Mouse (Mus musculus) heart, embryonic 16.5 days (tissue): ENCODE data around the gene Dhx34. TPM values are rescaled to one million over a fixed set of nuclear protein-coding genes. Genes with fewer than 3 reads are reported as not detected.

Experiments used
- ATAC-seq: fragments of 200-750 bp; cut with Nextera tagmentation; replicated peaks from 2 replicates; pipeline ENCODE4 v1.8.0; 2017; ENCODE audit warnings: moderate number of reproducible peaks; ENCODE audit not compliant: insufficient read depth, low FRiP score; ENCODE audit errors: extremely low read depth
- H3K27ac ChIP-seq: fragments of 300-500 bp; sonication (generic); 2 replicates; pipeline ENCODE4 v1.5.1; 2014; ENCODE audit warnings: mild to moderate bottlenecking, low read length, control low read depth, moderate library complexity
- H3K27me3 ChIP-seq: fragments of 300-500 bp; sonication (generic); 2 replicates; pipeline ENCODE4 v1.6.1; 2014; ENCODE audit warnings: low read length, mixed read lengths; ENCODE audit not compliant: control insufficient read depth, insufficient read depth
- H3K36me3 ChIP-seq: fragments of 300-500 bp; sonication (generic); 2 replicates; pipeline ENCODE4 v1.6.1; 2014; ENCODE audit not compliant: control insufficient read depth, insufficient read depth
- H3K4me1 ChIP-seq: fragments of 300-500 bp; sonication (generic); 2 replicates; pipeline ENCODE4 v1.6.1; 2014; ENCODE audit warnings: low read length, mixed read lengths; ENCODE audit not compliant: control insufficient read depth, insufficient read depth
- H3K4me2 ChIP-seq: fragments of 300-500 bp; sonication (generic); 2 replicates; pipeline ENCODE4 v1.6.1; 2014; ENCODE audit warnings: low read depth, mild to moderate bottlenecking, control low read depth, low read length
- H3K4me3 ChIP-seq: fragments of 300-500 bp; sonication (generic); 2 replicates; pipeline ENCODE4 v1.5.1; 2014; ENCODE audit warnings: mild to moderate bottlenecking, control low read depth, low read length
- H3K9ac ChIP-seq: fragments of 300-500 bp; sonication (generic); 2 replicates; pipeline ENCODE4 v1.6.1; 2014; ENCODE audit warnings: low read length, control low read depth
- H3K9me3 ChIP-seq: fragments of 300-500 bp; sonication (generic); replicated peaks from 2 replicates; pipeline ENCODE4 v1.6.1; 2016; ENCODE audit warnings: low read length; ENCODE audit not compliant: control insufficient read depth
- WGBS: fragments of 180-500 bp; shearing (Covaris S2); extraction: QIAGEN DNeasy Blood & Tissue Kit; methylation state at CpG from one replicate; pipeline ENCODE4 v1.1.7; 2014; 5-methylcytosine and 5-hydroxymethylcytosine counted together
- polyA plus RNA-seq: library from polyadenylated mRNA; unstranded; fragments of >200 nt; fragmentation: Nextera tagmentation; extraction: Ambion mirVana; gene quantifications from 2 replicates; pipeline ENCODE4 v1.2.1, GENCODE M21; 2015

Dhx34 gene
- polyA plus RNA-seq, 1 experiment from 2014 or later, result 10.8 TPM

DNA sequence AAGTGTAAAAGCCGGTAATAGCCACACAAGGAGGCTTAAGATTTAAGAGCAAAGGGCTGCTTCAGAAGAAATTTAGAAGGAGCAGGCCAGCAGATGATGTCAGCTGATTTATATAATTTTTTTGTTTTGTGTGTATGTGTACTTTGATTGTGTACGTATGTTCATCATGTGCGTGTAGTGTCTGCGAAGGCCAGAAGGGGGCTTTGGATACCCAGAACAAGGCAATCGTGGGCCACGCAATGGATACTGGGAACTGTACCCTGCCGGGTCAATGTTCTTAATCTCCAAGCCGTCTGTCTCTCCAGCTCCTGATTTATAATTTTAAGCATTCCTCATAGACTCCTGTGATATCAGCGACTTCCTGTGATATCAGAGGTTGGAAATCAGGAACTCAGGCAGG is 60.5 kb downstream of the Dhx34 start:
- ATAC-seq, result no peak
- Histone ChIP-seq H3K27me3 (peaks cover 12% of the 10 kb centered on the region), H3K4me1 (peaks cover 3% of the 10 kb centered on the region), H3K4me2 (no peak overlapping the region), H3K27ac (no peak overlapping the region), H3K9me3 (no peaks in the 10 kb centered on the region), H3K36me3 (no peaks in the 10 kb centered on the region), H3K4me3 (no peak overlapping the region), H3K9ac (no peak overlapping the region)
- 86% methylated on average over 9 of the region's 9 CpGs for WGBS

- Histone ChIP-seq H3K27me3 (peaks cover 12% of the 10 kb centered on the region), H3K36me3 (no peaks in the 10 kb centered on the region), H3K27ac (no peak overlapping the region), H3K9ac (no peak overlapping the region), H3K4me1 (peaks cover 6% of the 10 kb centered on the region), H3K4me3 (no peak overlapping the region), H3K4me2 (no peak overlapping the region), H3K9me3 (no peaks in the 10 kb centered on the region)
- WGBS, result 49% methylated on average over 3 of the region's 3 CpGs
- no peak for ATAC-seq
These were observed 61.1 kb downstream of the Dhx34 start for GRCm38 (mm10) chr7:16160702-16161101.

- Histone ChIP-seq H3K36me3 (no peaks in the 10 kb centered on the region), H3K4me2 (peak overlapping the region; percentile 28), H3K27me3 (peaks cover 10% of the 10 kb centered on the region), H3K4me1 (peaks cover 14% of the 10 kb centered on the region), H3K4me3 (no peak overlapping the region), H3K9me3 (no peaks in the 10 kb centered on the region), H3K9ac (0 out of 2 replicates have a peak overlapping the region, but pooled peaks have one; percentile 30), H3K27ac (no peak overlapping the region)
- WGBS, result 11% methylated on average over 39 of the region's 39 CpGs
- no peak for ATAC-seq
These were observed 63.1 kb downstream of the Dhx34 start for GRCm38 (mm10) chr7:16158735-16159134.

DNA sequence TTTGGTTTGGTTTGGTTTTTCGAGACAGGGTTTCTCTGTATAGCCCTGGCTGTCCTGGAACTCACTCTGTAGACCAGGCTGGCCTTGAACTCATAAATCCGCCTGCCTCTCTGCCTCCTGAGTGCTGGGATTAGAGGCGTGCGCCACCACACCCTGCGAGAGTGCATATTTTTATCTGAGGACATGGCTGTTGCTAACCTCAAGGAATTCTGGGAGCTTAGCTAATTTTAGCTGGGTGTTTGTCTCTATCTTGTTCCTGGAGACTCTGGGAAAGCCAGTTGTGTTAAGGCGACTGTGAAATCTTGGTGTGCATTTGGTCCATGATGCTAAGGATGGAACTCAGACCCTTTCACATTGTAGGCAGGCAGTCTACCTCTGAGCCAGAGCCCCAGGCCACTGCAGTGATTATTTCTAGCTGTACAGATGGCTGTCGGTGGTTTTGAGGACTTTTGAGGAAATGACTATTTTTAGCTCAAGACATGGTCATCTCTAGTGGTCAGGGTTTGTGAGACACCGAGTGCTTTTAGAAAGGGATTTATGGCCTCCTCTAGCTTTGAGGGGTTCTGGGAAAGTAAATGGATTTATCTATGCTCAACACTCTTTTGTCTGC is 65.6 kb downstream of the Dhx34 start:
- Histone ChIP-seq H3K4me3 (no peak overlapping the region), H3K9ac (no peak overlapping the region), H3K36me3 (no peaks in the 10 kb centered on the region), H3K27ac (peak overlapping the region; percentile 74), H3K27me3 (peaks cover 10% of the 10 kb centered on the region), H3K4me2 (no peak overlapping the region), H3K4me1 (peaks cover 14% of the 10 kb centered on the region), H3K9me3 (no peaks in the 10 kb centered on the region)
- peak; percentile 50 for ATAC-seq
- WGBS, result 30% methylated on average over 8 of the region's 8 CpGs

- H3K4me2 ChIP-seq, result 0 out of 2 replicates have a peak overlapping the region, but pooled peaks have one; percentile 30
- H3K4me1 ChIP-seq, result peaks cover 14% of the 10 kb centered on the region
- no peaks in the 10 kb centered on the region for H3K36me3 ChIP-seq
- peak; percentile 67 for ATAC-seq
- 35% methylated on average over 9 of the region's 9 CpGs for WGBS
- no peak overlapping the region for H3K9ac ChIP-seq
- no peaks in the 10 kb centered on the region for H3K9me3 ChIP-seq
- H3K4me3 ChIP-seq, result no peak overlapping the region
- H3K27me3 ChIP-seq, result peaks cover 8% of the 10 kb centered on the region
- H3K27ac ChIP-seq, result peak overlapping the region; percentile 77
These were observed 66.5 kb downstream of the Dhx34 start for GRCm38 (mm10) chr7:16155132-16155872.

- Histone ChIP-seq H3K36me3 (no peaks in the 10 kb centered on the region), H3K4me3 (no peak overlapping the region), H3K4me2 (no peak overlapping the region), H3K9me3 (no peaks in the 10 kb centered on the region), H3K9ac (no peak overlapping the region), H3K27me3 (0 out of 2 replicates have a peak, but pooled peaks cover 4% of the 10 kb centered on the region), H3K27ac (no peak overlapping the region), H3K4me1 (peaks cover 14% of the 10 kb centered on the region)
- 13% methylated on average over 10 of the region's 10 CpGs for WGBS
- no peak for ATAC-seq
These were observed 68.3 kb downstream of the Dhx34 start for GRCm38 (mm10) chr7:16153522-16153921.

DNA sequence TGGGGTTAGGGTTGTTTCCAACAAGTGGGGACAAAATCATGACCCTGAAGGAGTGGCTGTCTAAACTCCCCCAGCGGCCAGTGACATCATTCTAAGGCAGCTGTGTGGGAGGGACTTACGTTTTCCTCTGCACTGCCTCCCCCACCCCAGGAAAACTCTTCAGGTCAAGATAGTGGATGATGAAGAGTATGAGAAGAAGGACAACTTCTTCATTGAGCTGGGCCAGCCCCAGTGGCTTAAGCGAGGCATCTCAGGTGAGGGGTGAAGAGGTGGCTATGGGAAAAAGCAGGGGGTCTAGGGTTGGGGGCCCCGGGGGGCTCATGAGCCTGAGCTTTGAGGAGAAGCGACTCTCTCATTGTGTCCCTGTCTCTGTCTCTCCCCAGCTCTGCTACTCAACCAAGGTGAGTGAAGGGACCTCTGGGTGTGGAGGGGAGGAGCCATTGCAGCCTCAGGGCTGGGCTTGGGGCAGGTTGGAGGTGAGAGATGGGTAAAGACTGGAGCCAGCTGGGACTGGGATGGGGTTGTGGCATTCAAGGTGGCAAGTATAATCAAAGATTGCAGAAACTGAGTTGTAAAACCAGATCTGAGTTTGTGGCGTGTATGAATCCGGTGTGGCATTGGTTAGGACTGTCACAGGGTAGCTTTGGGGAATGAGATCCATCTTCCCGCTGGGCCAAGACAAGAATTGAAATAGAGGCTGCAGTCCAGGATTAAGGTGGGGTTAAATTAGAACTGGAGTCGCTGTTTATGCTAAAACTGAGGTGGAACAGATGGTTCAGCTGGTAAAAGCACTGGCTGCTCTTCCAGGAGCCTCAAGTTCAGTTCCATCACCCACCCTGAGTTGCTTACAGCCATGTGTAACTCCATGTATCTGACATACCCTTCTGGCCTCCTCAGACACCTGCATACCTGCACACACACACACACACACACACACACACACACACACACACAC is 71.4 kb downstream of the Dhx34 start:
- Histone ChIP-seq H3K9me3 (no peaks in the 10 kb centered on the region), H3K4me1 (peaks cover 6% of the 10 kb centered on the region), H3K27me3 (peaks cover 14% of the 10 kb centered on the region), H3K36me3 (no peaks in the 10 kb centered on the region), H3K4me2 (no peak overlapping the region), H3K4me3 (no peak overlapping the region), H3K9ac (no peak overlapping the region), H3K27ac (no peak overlapping the region)
- no peak for ATAC-seq
- 58% methylated on average over 9 of the region's 9 CpGs for WGBS

- no peaks in the 10 kb centered on the region for H3K36me3 ChIP-seq
- ATAC-seq, result no peak
- H3K9ac ChIP-seq, result no peak overlapping the region
- H3K4me2 ChIP-seq, result no peak overlapping the region
- H3K9me3 ChIP-seq, result no peaks in the 10 kb centered on the region
- H3K27me3 ChIP-seq, result peaks cover 14% of the 10 kb centered on the region
- 44% methylated on average over 5 of the region's 5 CpGs for whole genome bisulfite sequencing
- H3K4me3 ChIP-seq, result no peak overlapping the region
- H3K4me1 ChIP-seq, result no peaks in the 10 kb centered on the region
- no peak overlapping the region for H3K27ac ChIP-seq
These were observed 72.6 kb downstream of the Dhx34 start for GRCm38 (mm10) chr7:16149241-16149640.
